Mouse (Mus musculus) embryonic fibroblast, embryonic 13.5 days (primary cell): ENCODE results near the gene Ppp1r36.

Experiments used
- CTCF ChIP-seq: IDR thresholded peaks from 2 replicates; pipeline ENCODE4 v1.5.1; 2011; ENCODE audit warnings: mild to moderate bottlenecking, control low read depth, low read length, moderate library complexity, borderline replicate concordance; ENCODE audit not compliant: insufficient read depth
- POLR2A ChIP-seq: IDR thresholded peaks from 2 replicates; pipeline ENCODE4 v1.6.1; 2011; ENCODE audit warnings: low read depth, mild to moderate bottlenecking, control low read depth, low read length, moderate library complexity

GRCm38 (mm10) chr12:76417433-76417854, at the start of gene Ppp1r36:
- no peak for TF ChIP-seq POLR2A
- no peak for TF ChIP-seq CTCF
